Mouse (Mus musculus): ENCODE results near the gene Gm4881. TPM values are rescaled to one million over a fixed set of nuclear protein-coding genes. Genes with fewer than 3 reads are reported as not detected.

Gm4881 gene
- polyA plus RNA-seq, 1 experiment from 2014 or later: not detected

DNA sequence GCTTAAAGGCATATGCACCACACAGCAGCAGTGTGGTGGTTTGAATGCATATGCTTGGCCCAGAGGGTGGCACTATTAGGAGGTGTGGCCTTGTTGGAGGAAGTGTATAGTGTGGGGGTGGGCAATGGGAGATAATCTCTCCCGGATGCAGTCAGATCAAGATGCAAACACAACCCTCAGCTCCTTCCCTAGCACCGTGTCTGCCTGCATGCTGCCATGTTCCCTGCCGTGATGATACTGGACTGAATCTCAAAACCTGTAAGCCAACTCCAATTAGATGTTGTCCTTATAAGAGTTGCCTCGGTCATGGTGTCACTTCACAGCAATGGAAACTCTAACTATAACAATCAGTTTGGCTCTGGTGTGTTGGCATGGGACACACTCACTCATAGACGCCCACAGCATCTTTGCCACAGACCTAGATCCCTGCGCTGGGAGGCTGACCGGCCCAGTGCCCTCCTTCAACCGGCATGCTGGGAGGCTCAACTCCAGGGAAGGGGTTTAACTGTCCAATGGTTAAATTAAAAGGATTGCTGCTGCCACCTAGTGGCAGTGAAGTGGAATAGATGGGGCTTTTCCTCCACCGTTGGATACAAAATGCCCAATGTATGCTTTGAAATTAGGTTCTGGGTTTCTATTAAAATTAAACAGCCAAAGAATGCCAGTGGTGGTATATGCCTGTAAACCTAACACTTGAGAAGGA is 30.8 kb upstream of the Gm4881 start:
- Histone ChIP-seq H3K36me3 (ENCODE audit: control insufficient read depth, insufficient read depth, low read length) (no peaks in the 10 kb centered on the region), H3K9ac (replicated peaks; ENCODE audit: low read depth, low read length) (no peak overlapping the region), H3K4me3 (ENCODE audit: low read depth, low read length) (no peak overlapping the region), H3K4me1 (ENCODE audit: control insufficient read depth, insufficient read depth, low read length) (peaks cover 2% of the 10 kb centered on the region; the same call in 1 of the 2 replicates), H3K27me3 (ENCODE audit: control insufficient read depth, insufficient read depth, low read length) (no peaks in the 10 kb centered on the region), H3K27ac (ENCODE audit: low read length) (no peak overlapping the region), H3K9me3 (ENCODE audit: control insufficient read depth, low read depth, low read length) (no peaks in the 10 kb centered on the region), H3K4me2 (replicated peaks; ENCODE audit: low read depth, low read length) (no peak overlapping the region)
- WGBS: 32% methylated on average over 9 of the region's 9 CpGs
- no peak for ATAC-seq (ENCODE audit: insufficient number of reproducible peaks, insufficient read depth, low FRiP score, low read depth)

DNA sequence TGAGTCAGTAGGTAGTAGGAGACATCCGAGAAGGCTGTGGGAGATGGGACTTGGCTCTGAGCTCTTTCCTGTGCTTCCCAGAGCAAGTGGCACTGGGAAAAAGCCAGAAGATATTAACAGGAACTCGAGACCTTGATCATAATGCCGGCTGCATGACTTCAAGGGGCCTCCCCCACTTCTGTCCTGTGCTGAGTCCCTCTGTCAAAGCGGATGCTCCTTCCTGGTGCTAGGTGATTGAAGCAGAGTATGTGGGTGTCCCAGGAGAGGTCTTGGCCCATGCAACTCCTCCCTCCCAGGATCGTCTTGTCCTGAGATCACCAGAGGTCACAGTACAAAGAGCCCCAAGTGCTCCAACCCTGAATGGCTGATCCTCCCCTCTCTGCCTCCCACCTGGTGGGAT is 29.6 kb upstream of the Gm4881 start:
- H3K9me3 ChIP-seq (ENCODE audit: control insufficient read depth, low read depth, low read length): no peaks in the 10 kb centered on the region
- H3K4me1 ChIP-seq (ENCODE audit: control insufficient read depth, insufficient read depth, low read length): peaks cover 2% of the 10 kb centered on the region; the same call in 1 of the 2 replicates
- no peak overlapping the region for H3K9ac ChIP-seq (replicated peaks; ENCODE audit: low read depth, low read length)
- H3K27me3 ChIP-seq (ENCODE audit: control insufficient read depth, insufficient read depth, low read length): no peaks in the 10 kb centered on the region
- no peaks in the 10 kb centered on the region for H3K36me3 ChIP-seq (ENCODE audit: control insufficient read depth, insufficient read depth, low read length)
- H3K4me2 ChIP-seq (replicated peaks; ENCODE audit: low read depth, low read length): no peak overlapping the region
- ATAC-seq (ENCODE audit: insufficient number of reproducible peaks, insufficient read depth, low FRiP score, low read depth): no peak
- H3K27ac ChIP-seq (ENCODE audit: low read length): no peak overlapping the region
- H3K4me3 ChIP-seq (ENCODE audit: low read depth, low read length): no peak overlapping the region
- WGBS: 64% methylated on average over 5 of the region's 5 CpGs

DNA sequence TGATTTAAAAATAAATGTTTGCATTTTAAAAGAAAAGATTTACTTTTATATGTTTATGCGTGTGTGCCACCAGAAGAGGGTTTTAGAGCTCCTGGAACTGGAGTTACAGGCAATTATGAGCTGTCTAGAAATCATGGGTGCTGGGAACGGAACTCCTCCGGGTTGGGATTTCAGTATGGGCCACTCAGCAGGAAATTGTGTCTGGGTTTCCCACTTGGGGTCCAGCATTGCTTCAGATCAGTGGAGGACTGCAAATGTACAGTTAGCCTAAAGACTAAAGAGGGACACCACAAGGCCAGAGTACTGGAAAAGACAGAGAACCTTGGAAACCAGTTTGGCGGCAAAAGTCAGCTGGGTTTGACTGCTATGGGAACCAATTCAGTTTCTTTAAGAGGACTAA is 28.9 kb upstream of the Gm4881 start:
- 81% methylated on average over 4 of the region's 4 CpGs for WGBS

DNA sequence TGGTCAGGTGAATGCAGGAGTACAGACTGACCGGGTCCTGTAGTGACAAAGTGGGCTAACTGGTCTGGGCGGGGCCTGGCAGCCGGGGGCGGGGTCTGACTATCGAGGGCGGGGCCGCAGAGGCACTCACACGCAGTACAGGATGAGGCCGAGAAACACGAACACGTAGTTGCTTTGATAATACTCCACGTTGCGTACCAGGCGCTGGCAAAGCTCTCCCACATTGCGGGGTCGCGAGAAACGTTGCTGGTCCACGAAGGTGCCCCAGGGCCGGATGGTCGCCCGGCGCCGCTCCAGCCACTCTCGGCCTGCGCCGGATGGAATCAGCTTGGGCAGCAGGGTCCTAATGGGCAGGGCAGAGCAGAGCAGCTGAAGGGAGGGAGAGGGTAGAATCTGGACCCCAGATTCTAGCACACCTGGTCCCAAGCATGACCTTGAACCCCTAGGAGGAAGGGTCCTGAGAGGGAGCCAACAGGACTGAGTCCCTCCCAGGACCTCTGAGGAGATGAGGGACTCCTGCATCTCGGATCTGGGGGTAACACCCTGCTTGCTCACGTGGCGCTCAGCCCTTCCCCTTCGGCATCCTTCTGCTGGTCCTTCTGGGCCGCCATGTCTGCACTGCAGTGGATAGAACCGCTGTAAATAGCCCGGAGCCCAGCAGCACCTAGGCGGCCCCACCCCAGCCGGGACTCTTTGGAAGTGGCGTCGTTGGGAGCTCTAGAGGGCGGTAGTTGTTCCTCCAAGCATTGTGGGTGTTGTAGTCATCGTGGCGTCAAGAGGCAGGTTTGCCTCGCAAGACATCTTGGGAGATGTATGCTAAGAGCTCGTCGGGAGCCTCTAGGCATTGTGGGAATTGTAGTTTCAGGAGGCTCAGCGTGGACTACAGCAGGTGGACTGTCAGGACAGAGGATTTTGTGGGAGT is 27.9 kb upstream of the Gm4881 start, which contains the start of gene Rabac1:
Gene Rabac1 (minus strand): TSS at position 783 of the 922 bp plus-strand sequence.
- ATAC-seq (ENCODE audit: insufficient number of reproducible peaks, insufficient read depth, low FRiP score, low read depth): peak; percentile 93
- Histone ChIP-seq H3K9ac (replicated peaks; ENCODE audit: low read depth, low read length) (peak within 1 kb of the TSS; percentile 63), H3K27me3 (ENCODE audit: control insufficient read depth, insufficient read depth, low read length) (no peaks in the 10 kb centered on the region), H3K4me1 (ENCODE audit: control insufficient read depth, insufficient read depth, low read length) (peaks cover 2% of the 10 kb centered on the region; the same call in 1 of the 2 replicates), H3K27ac (ENCODE audit: low read length) (peak within 1 kb of the TSS; percentile 78), H3K4me3 (ENCODE audit: low read depth, low read length) (peak within 1 kb of the TSS; percentile 88), H3K4me2 (replicated peaks; ENCODE audit: low read depth, low read length) (peak within 1 kb of the TSS; percentile 71), H3K9me3 (ENCODE audit: control insufficient read depth, low read depth, low read length) (no peaks in the 10 kb centered on the region), H3K36me3 (ENCODE audit: control insufficient read depth, insufficient read depth, low read length) (no peaks in the 10 kb centered on the region)
- whole genome bisulfite sequencing: under 1% methylated on average over 45 of the region's 45 CpGs

More for the DNA sequence above, 28.9 kb upstream of the Gm4881 start:
- no peaks in the 10 kb centered on the region for H3K36me3 ChIP-seq (ENCODE audit: control insufficient read depth, insufficient read depth, low read length)
- H3K27me3 ChIP-seq (ENCODE audit: control insufficient read depth, insufficient read depth, low read length): no peaks in the 10 kb centered on the region
- H3K4me2 ChIP-seq (replicated peaks; ENCODE audit: low read depth, low read length): no peak overlapping the region
- no peak overlapping the region for H3K4me3 ChIP-seq (ENCODE audit: low read depth, low read length)
- peaks cover 2% of the 10 kb centered on the region; the same call in 1 of the 2 replicates for H3K4me1 ChIP-seq (ENCODE audit: control insufficient read depth, insufficient read depth, low read length)
- H3K9ac ChIP-seq (replicated peaks; ENCODE audit: low read depth, low read length): no peak overlapping the region
- no peak overlapping the region for H3K27ac ChIP-seq (ENCODE audit: low read length)
- no peaks in the 10 kb centered on the region for H3K9me3 ChIP-seq (ENCODE audit: control insufficient read depth, low read depth, low read length)
- ATAC-seq (ENCODE audit: insufficient number of reproducible peaks, insufficient read depth, low FRiP score, low read depth): no peak

DNA sequence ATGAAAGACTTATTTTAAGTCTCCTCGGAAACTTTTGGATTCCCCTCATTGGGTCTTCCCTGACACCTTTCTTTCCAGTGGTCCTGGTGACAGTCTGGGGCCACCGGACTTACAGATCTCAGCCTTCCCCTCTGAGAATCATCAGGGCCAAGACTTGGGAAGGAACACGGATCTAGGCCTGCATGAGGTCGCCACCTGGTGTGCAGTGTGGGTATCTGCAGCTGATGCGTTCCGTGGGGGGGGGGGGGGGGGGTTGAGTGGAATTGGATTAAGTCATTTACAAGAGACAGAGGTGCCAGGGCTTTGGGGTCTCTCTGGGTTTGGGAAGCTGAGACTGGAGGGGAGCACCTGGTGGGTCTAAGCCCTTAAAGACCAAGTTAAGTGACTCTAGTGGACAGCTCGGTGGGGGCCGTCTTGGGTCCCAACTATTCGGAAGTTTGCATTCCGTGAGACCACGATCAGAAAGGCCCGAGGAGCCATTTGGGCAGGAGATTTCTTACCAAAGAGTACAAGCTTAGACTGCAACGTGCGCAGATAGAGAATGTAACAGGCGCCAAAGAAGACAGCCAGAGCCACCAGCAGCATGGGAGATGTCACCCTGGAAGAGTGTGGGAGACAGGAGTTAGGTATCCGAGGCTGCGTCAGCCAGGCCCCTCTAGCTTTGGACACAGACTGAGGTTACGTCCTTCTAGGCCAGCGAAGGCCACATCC is 27.1 kb upstream of the Gm4881 start:
- peak overlapping the region; percentile 71 for H3K4me2 ChIP-seq (replicated peaks; ENCODE audit: low read depth, low read length)
- peak overlapping the region; percentile 63 for H3K9ac ChIP-seq (replicated peaks; ENCODE audit: low read depth, low read length)
- H3K36me3 ChIP-seq (ENCODE audit: control insufficient read depth, insufficient read depth, low read length): no peaks in the 10 kb centered on the region
- H3K27me3 ChIP-seq (ENCODE audit: control insufficient read depth, insufficient read depth, low read length): no peaks in the 10 kb centered on the region
- H3K4me1 ChIP-seq (ENCODE audit: control insufficient read depth, insufficient read depth, low read length): peaks cover 2% of the 10 kb centered on the region; the same call in 1 of the 2 replicates
- ATAC-seq (ENCODE audit: insufficient number of reproducible peaks, insufficient read depth, low FRiP score, low read depth): no peak
- peak overlapping the region; percentile 88 for H3K4me3 ChIP-seq (ENCODE audit: low read depth, low read length)
- peak overlapping the region; percentile 78; the same call in 1 of the 2 replicates for H3K27ac ChIP-seq (ENCODE audit: low read length)
- whole genome bisulfite sequencing: 9% methylated on average over 19 of the region's 19 CpGs
- H3K9me3 ChIP-seq (ENCODE audit: control insufficient read depth, low read depth, low read length): no peaks in the 10 kb centered on the region

DNA sequence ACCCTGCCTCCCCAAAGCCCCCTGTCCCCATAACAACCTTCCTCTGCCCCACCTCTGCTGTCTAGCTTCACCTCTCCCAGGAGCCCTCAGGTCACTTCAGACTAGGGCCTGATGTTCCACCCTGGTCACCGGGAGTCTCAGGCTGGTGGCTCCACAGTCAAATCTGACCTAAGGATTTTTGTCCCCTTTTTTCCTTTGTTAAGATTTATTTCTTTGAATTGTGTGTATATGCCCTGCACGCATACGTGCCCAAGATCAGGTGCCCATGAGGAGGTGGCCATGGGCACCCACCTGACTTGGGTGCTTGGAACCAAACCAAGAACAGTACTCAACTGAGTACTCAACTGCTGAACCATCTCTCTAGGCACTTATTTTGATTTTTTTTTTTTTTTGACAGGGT is 26.0 kb upstream of the Gm4881 start:
- ATAC-seq (ENCODE audit: insufficient number of reproducible peaks, insufficient read depth, low FRiP score, low read depth): no peak
- no peaks in the 10 kb centered on the region for H3K9me3 ChIP-seq (ENCODE audit: control insufficient read depth, low read depth, low read length)
- no peak overlapping the region for H3K4me2 ChIP-seq (replicated peaks; ENCODE audit: low read depth, low read length)
- 96% methylated on average over 3 of the region's 3 CpGs for WGBS
- H3K4me3 ChIP-seq (ENCODE audit: low read depth, low read length): no peak overlapping the region
- H3K9ac ChIP-seq (replicated peaks; ENCODE audit: low read depth, low read length): no peak overlapping the region
- peaks cover 2% of the 10 kb centered on the region; the same call in 1 of the 2 replicates for H3K4me1 ChIP-seq (ENCODE audit: control insufficient read depth, insufficient read depth, low read length)
- H3K36me3 ChIP-seq (ENCODE audit: control insufficient read depth, insufficient read depth, low read length): no peaks in the 10 kb centered on the region
- H3K27me3 ChIP-seq (ENCODE audit: control insufficient read depth, insufficient read depth, low read length): no peaks in the 10 kb centered on the region
- no peak overlapping the region for H3K27ac ChIP-seq (ENCODE audit: low read length)

DNA sequence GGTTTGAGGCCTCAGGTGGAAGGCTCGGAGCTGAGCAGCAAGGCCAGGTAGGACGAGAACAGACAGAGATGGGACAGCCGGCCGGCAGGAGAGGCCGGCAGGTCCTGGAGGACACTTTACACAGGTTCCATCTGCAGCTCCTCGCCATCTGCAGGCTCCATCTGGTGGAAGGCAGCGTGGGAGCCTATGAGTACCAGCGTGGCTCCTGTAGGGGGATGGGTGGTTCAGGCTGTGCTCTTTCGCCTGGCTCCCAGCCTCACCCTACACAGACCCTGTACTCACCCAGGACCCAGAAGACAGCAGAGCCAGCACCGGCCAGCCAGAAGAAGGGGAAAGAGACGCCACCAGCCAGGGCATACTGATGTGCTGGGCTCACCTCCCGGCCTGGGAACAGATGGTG is 25.5 kb upstream of the Gm4881 start:
- ATAC-seq (ENCODE audit: insufficient number of reproducible peaks, insufficient read depth, low FRiP score, low read depth): no peak
- Histone ChIP-seq H3K9me3 (ENCODE audit: control insufficient read depth, low read depth, low read length) (no peaks in the 10 kb centered on the region), H3K27me3 (ENCODE audit: control insufficient read depth, insufficient read depth, low read length) (no peaks in the 10 kb centered on the region), H3K36me3 (ENCODE audit: control insufficient read depth, insufficient read depth, low read length) (no peaks in the 10 kb centered on the region), H3K4me2 (replicated peaks; ENCODE audit: low read depth, low read length) (no peak overlapping the region), H3K27ac (ENCODE audit: low read length) (no peak overlapping the region), H3K4me3 (ENCODE audit: low read depth, low read length) (no peak overlapping the region), H3K4me1 (ENCODE audit: control insufficient read depth, insufficient read depth, low read length) (peaks cover 2% of the 10 kb centered on the region; the same call in 1 of the 2 replicates), H3K9ac (replicated peaks; ENCODE audit: low read depth, low read length) (no peak overlapping the region)
- 83% methylated on average over 12 of the region's 12 CpGs for WGBS

DNA sequence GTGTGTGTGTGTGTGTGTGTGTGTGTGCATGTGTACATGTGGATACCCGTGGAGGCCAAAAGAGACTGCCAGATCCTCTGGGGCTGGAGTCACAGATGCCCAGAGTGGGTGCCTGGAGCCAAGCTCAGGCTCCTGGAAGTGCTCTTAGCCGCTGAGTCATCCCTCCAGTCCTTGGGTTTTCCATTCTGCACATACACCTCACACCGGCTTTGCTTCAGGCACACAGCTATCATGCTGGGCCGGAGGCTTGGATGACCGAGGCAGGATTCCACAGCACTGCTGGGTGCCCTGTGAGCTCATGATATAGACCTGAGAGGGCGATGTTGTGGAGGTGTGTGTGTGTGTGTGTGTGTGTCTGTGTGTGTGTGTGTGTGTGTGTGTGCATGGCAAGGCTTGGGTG is 24.2 kb upstream of the Gm4881 start:
- WGBS: 77% methylated on average over 6 of the region's 6 CpGs
- Histone ChIP-seq H3K9me3 (ENCODE audit: control insufficient read depth, low read depth, low read length) (no peaks in the 10 kb centered on the region), H3K27me3 (ENCODE audit: control insufficient read depth, insufficient read depth, low read length) (no peaks in the 10 kb centered on the region), H3K4me3 (ENCODE audit: low read depth, low read length) (no peak overlapping the region), H3K9ac (replicated peaks; ENCODE audit: low read depth, low read length) (no peak overlapping the region), H3K27ac (ENCODE audit: low read length) (no peak overlapping the region), H3K36me3 (ENCODE audit: control insufficient read depth, insufficient read depth, low read length) (no peaks in the 10 kb centered on the region), H3K4me2 (replicated peaks; ENCODE audit: low read depth, low read length) (no peak overlapping the region), H3K4me1 (ENCODE audit: control insufficient read depth, insufficient read depth, low read length) (peaks cover 2% of the 10 kb centered on the region; the same call in 1 of the 2 replicates)
- ATAC-seq (ENCODE audit: insufficient number of reproducible peaks, insufficient read depth, low FRiP score, low read depth): no peak
